Mouse (Mus musculus): ENCODE data around the gene Ppp1r14c.

GRCm38 (mm10) chr10:3424016-3424415 is 58.2 kb downstream of the Ppp1r14c start:
- TF ChIP-seq CTCF (IDR thresholded peaks at IDR 0.05; ENCODE audit: borderline replicate concordance, extremely low read depth, insufficient read depth, insufficient read length), result no peak
- TF ChIP-seq POLR2A (IDR thresholded peaks at IDR 0.05; ENCODE audit: borderline replicate concordance, extremely low read depth, insufficient read depth, insufficient read length, poor library complexity, severe bottlenecking), result no peak
